Mouse (Mus musculus) heart, adult 2 months (tissue): Measurements from ENCODE around the gene Mettl23.

ENCODE experiments used
- CTCF ChIP-seq: fragments of 200-600 bp; IDR thresholded peaks from 2 replicates; pipeline ENCODE4 v1.8.1; 2022; ENCODE audit warnings: antibody characterized with exemption, mild to moderate bottlenecking, moderate library complexity
- POLR2A ChIP-seq: fragments of 200-500 bp; IDR thresholded peaks from 2 replicates; pipeline ENCODE4 v1.6.1; 2011; ENCODE audit warnings: mild to moderate bottlenecking, low read depth, low read length, control low read depth; ENCODE audit not compliant: insufficient read depth

- TF ChIP-seq POLR2A = no peak
- no peak for TF ChIP-seq CTCF
These were observed 6.5 kb downstream of the Mettl23 start for GRCm38 (mm10) chr11:116849587-116849986.
